Mouse (Mus musculus): Measurements from ENCODE around the gene Fbxo46. TPM values are rescaled to one million over a fixed set of nuclear protein-coding genes. Genes with fewer than 3 reads are reported as not detected.
"Not testable (repeated sequence)": the region's sequence is repeated elsewhere in the genome, so short reads cannot be mapped to it uniquely, and the experiment has no call there.

Fbxo46 gene
- polyA plus RNA-seq, 1 experiment from 2014 or later = 8.0 TPM

GRCm38 (mm10) chr7:19136673-19137334 lies 17.1 kb downstream of the Fbxo46 start:
- no peak overlapping the region for H3K27ac ChIP-seq (replicated peaks)
- H3K4me3 ChIP-seq = no peak overlapping the region
- no peak for ATAC-seq (ENCODE audit: extremely low read depth, insufficient number of reproducible peaks, low FRiP score, low TSS enrichment)
- H3K27me3 ChIP-seq (replicated peaks) = no peaks in the 10 kb centered on the region
- no peaks in the 10 kb centered on the region for H3K9me3 ChIP-seq
- H3K9ac ChIP-seq = no peak overlapping the region
- H3K4me1 ChIP-seq = peaks cover 7% of the 10 kb centered on the region
- peaks cover 77% of the 10 kb centered on the region for H3K36me3 ChIP-seq
- no peak overlapping the region for H3K4me2 ChIP-seq
- 87% methylated on average over 38 of the region's 38 CpGs for WGBS

GRCm38 (mm10) chr7:19137380-19137779 lies 17.7 kb downstream of the Fbxo46 start:
- Histone ChIP-seq H3K9me3 (no peaks in the 10 kb centered on the region), H3K4me2 (no peak overlapping the region), H3K27me3 (replicated peaks) (no peaks in the 10 kb centered on the region), H3K27ac (replicated peaks) (no peak overlapping the region), H3K9ac (no peak overlapping the region), H3K4me3 (no peak overlapping the region), H3K4me1 (peaks cover 3% of the 10 kb centered on the region; the same call in 1 of the 2 replicates), H3K36me3 (peaks cover 77% of the 10 kb centered on the region)
- no peak for ATAC-seq (ENCODE audit: extremely low read depth, insufficient number of reproducible peaks, low FRiP score, low TSS enrichment)
- 45% methylated on average over 5 of the region's 5 CpGs for WGBS

- Histone ChIP-seq H3K9ac (no peak overlapping the region), H3K4me1 (peaks cover 27% of the 10 kb centered on the region), H3K9me3 (no peaks in the 10 kb centered on the region), H3K36me3 (peaks cover 16% of the 10 kb centered on the region), H3K4me2 (no peak overlapping the region), H3K27ac (replicated peaks) (no peak overlapping the region), H3K27me3 (replicated peaks) (no peaks in the 10 kb centered on the region), H3K4me3 (no peak overlapping the region)
- ATAC-seq (ENCODE audit: extremely low read depth, insufficient number of reproducible peaks, low FRiP score, low TSS enrichment) = no peak
- WGBS = 87% methylated on average over 10 of the region's 10 CpGs
These were observed 27.1 kb downstream of the Fbxo46 start for GRCm38 (mm10) chr7:19146793-19147192.

GRCm38 (mm10) chr7:19147497-19148045 lies 27.9 kb downstream of the Fbxo46 start:
- Histone ChIP-seq H3K27me3 (replicated peaks) (no peaks in the 10 kb centered on the region), H3K9me3 (no peaks in the 10 kb centered on the region), H3K4me3 (no peak overlapping the region), H3K4me2 (peak overlapping the region; percentile 85), H3K4me1 (peaks cover 27% of the 10 kb centered on the region), H3K9ac (no peak overlapping the region), H3K27ac (replicated peaks) (no peak overlapping the region), H3K36me3 (peaks cover 23% of the 10 kb centered on the region)
- 46% methylated on average over 6 of the region's 6 CpGs for WGBS
- ATAC-seq (ENCODE audit: extremely low read depth, insufficient number of reproducible peaks, low FRiP score, low TSS enrichment) = no peak

GRCm38 (mm10) chr7:19148180-19148874 lies 28.7 kb downstream of the Fbxo46 start:
- peak overlapping the region; percentile 80 for H3K9ac ChIP-seq
- no peak for ATAC-seq (ENCODE audit: extremely low read depth, insufficient number of reproducible peaks, low FRiP score, low TSS enrichment)

GRCm38 (mm10) chr7:19148875-19149541 lies 29.3 kb downstream of the Fbxo46 start, which contains the start of gene Qpctl:
Qpctl (minus strand) TSS chr7:19149291.
- Histone ChIP-seq H3K4me2 (peak within 1 kb of the TSS; percentile 85), H3K27me3 (replicated peaks) (no peaks in the 10 kb centered on the region), H3K4me1 (peaks cover 27% of the 10 kb centered on the region), H3K27ac (replicated peaks) (peak within 1 kb of the TSS; percentile 79), H3K36me3 (peaks cover 37% of the 10 kb centered on the region), H3K9me3 (no peaks in the 10 kb centered on the region), H3K9ac (peak within 1 kb of the TSS; percentile 92), H3K4me3 (peak within 1 kb of the TSS; percentile 82)
- WGBS = under 1% methylated on average over 43 of the region's 43 CpGs
- ATAC-seq (ENCODE audit: extremely low read depth, insufficient number of reproducible peaks, low FRiP score, low TSS enrichment) = peak; percentile 97

More at GRCm38 (mm10) chr7:19148180-19148874, 28.7 kb downstream of the Fbxo46 start:
- peak overlapping the region; percentile 82 for H3K4me3 ChIP-seq
- H3K27ac ChIP-seq (replicated peaks) = peak overlapping the region; percentile 69
- H3K9me3 ChIP-seq = no peaks in the 10 kb centered on the region
- peaks cover 27% of the 10 kb centered on the region for H3K4me1 ChIP-seq
- H3K36me3 ChIP-seq = peaks cover 31% of the 10 kb centered on the region
- no peaks in the 10 kb centered on the region for H3K27me3 ChIP-seq (replicated peaks)
- peak overlapping the region; percentile 85 for H3K4me2 ChIP-seq
- 11% methylated on average over 20 of the region's 20 CpGs for WGBS

- Histone ChIP-seq H3K27me3 (replicated peaks) (no peaks in the 10 kb centered on the region), H3K4me1 (peaks cover 27% of the 10 kb centered on the region), H3K9me3 (no peaks in the 10 kb centered on the region), H3K36me3 (peaks cover 44% of the 10 kb centered on the region), H3K4me3 (peak within 1 kb of the TSS; percentile 82), H3K27ac (replicated peaks) (peak within 1 kb of the TSS; percentile 79), H3K9ac (peak within 1 kb of the TSS; percentile 92), H3K4me2 (peak within 1 kb of the TSS; percentile 85)
- peak; percentile 82 for ATAC-seq (ENCODE audit: extremely low read depth, insufficient number of reproducible peaks, low FRiP score, low TSS enrichment)
- under 1% methylated on average over 24 of the region's 24 CpGs for WGBS
These were observed 30.0 kb downstream of the Fbxo46 start, which contains the start of gene Snrpd2 for GRCm38 (mm10) chr7:19149626-19150025. Snrpd2 (plus strand) TSS chr7:19149722.

- not testable (repeated sequence) for H3K27ac ChIP-seq (replicated peaks); H3K4me2 ChIP-seq; H3K27me3 ChIP-seq (replicated peaks); ATAC-seq (ENCODE audit: extremely low read depth, insufficient number of reproducible peaks, low FRiP score, low TSS enrichment); H3K9me3 ChIP-seq
- 81% methylated on average over 10 of the region's 10 CpGs for WGBS
- peaks cover 27% of the 10 kb centered on the region for H3K4me1 ChIP-seq
- peak overlapping the region; percentile 82; the same call in 1 of the 2 replicates for H3K4me3 ChIP-seq
- H3K36me3 ChIP-seq = peaks cover 48% of the 10 kb centered on the region
- H3K9ac ChIP-seq = peak overlapping the region; percentile 92; the same call in 1 of the 2 replicates
These were observed 31.5 kb downstream of the Fbxo46 start for GRCm38 (mm10) chr7:19151121-19151520.

GRCm38 (mm10) chr7:19154796-19155195 lies 35.1 kb downstream of the Fbxo46 start:
- Histone ChIP-seq H3K9me3 (no peaks in the 10 kb centered on the region), H3K4me1 (peaks cover 30% of the 10 kb centered on the region), H3K27ac (replicated peaks) (no peak overlapping the region), H3K4me3 (no peak overlapping the region), H3K36me3 (peaks cover 41% of the 10 kb centered on the region), H3K27me3 (replicated peaks) (peaks cover 14% of the 10 kb centered on the region), H3K4me2 (no peak overlapping the region), H3K9ac (no peak overlapping the region)
- ATAC-seq (ENCODE audit: extremely low read depth, insufficient number of reproducible peaks, low FRiP score, low TSS enrichment) = no peak
- WGBS = 77% methylated on average over 8 of the region's 8 CpGs

- no peaks in the 10 kb centered on the region for H3K9me3 ChIP-seq
- H3K4me1 ChIP-seq = peaks cover 29% of the 10 kb centered on the region
- H3K4me3 ChIP-seq = no peak overlapping the region
- ATAC-seq (ENCODE audit: extremely low read depth, insufficient number of reproducible peaks, low FRiP score, low TSS enrichment) = no peak
- peaks cover 41% of the 10 kb centered on the region for H3K36me3 ChIP-seq
- H3K4me2 ChIP-seq = no peak overlapping the region
- WGBS = 59% methylated on average over 13 of the region's 13 CpGs
- H3K27ac ChIP-seq (replicated peaks) = no peak overlapping the region
- H3K9ac ChIP-seq = no peak overlapping the region
- H3K27me3 ChIP-seq (replicated peaks) = peaks cover 23% of the 10 kb centered on the region
These were observed 36.3 kb downstream of the Fbxo46 start for GRCm38 (mm10) chr7:19155825-19156475.

Measured in heart, embryonic 13.5 days (tissue).